Mouse (Mus musculus): ENCODE results near the gene Mphosph9.

Mphosph9 gene

DNA sequence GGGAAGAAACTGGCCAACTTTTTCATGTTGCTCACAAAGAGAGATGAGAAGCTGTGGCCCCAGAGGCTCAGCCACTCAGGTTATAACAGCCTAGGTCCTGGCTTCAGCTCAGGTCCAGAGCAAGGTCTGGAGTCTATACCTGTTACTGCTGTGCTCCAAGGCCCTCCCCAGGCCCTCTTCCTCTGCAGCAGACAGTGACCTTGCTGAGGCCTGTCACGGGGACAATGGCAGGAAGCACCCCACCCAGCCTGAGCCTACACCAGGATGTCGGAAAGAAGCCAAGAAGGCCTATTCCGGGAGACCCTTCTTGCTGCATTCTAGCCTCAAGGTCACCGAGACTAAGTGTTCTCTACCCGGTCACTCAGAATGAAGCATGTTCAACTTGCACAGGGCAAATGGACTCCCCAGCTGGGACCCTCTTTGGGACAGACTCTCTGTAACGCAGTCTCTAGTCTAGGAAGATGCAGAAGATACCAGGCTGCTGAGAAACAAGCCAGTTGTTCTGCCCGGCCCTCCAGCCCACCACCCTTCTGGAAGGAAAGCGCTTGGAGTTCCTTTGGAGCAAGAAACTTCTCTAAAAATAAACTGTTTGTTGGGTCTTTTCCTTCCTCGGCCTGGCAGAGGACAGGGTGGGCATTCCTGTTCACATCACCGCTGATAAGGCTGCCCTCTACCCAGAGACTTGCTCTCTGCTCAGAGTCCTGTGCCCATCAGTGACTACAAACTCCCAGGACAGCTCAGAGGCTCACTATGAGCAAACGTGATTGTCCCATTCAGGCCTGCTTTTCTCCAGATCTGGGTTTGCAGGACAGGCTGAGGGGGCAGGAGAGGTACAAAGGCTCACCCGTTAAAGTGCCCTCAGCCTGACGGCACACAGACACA, 113.9 kb downstream of the Mphosph9 start:
- DNase-seq (ENCODE audit: low read depth, low spot score) = peak; percentile 35
- Histone ChIP-seq H3K27me3 (ENCODE audit: control insufficient read depth, insufficient read depth, low read length, poor library complexity, severe bottlenecking) (no peaks in the 10 kb centered on the region), H3K36me3 (ENCODE audit: control insufficient read depth, insufficient read depth, low read length, poor library complexity, severe bottlenecking) (no peaks in the 10 kb centered on the region)

DNA sequence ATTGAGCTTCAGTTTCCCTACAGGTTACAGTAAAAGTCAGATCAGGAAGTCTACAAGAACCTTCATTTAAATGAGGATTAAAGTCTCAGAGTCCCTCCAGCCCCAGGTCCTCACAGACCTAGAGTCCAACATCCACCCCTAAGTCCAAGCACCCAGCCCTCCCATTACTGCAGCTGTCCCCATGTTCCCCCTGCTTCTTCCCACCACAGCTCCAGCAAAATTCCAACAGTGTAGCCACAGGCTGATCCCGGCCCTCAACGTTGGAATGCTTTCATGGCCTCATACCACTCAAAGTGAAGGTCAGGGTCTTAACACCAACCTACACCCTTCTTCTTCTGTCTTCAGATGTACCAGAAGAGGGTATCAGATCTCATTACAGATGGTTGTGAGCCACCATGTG, 116.1 kb downstream of the Mphosph9 start:
- Histone ChIP-seq H3K27me3 (ENCODE audit: control insufficient read depth, insufficient read depth, low read length, poor library complexity, severe bottlenecking) (no peaks in the 10 kb centered on the region), H3K36me3 (ENCODE audit: control insufficient read depth, insufficient read depth, low read length, poor library complexity, severe bottlenecking) (no peaks in the 10 kb centered on the region)
- no peak for DNase-seq (ENCODE audit: low read depth, low spot score)

DNA sequence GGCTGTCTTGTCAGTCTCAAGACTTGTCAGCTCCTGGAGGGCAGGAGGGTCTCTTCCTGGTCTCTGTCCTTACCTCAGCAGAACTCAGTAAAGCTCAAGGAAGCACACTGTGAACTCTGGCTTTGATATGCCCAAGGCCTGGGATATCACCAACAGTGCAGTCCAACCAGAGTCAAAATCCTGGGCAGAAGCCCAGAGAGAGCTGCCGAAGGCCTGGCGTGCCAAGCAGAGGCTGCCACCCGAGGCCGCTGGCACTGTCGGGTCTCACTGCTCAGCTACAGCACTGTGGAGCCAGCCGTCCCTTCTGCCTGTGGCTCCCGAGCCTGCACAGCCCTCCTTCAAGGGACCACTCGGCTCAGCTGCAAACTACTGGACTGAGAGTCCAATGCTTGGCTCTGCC, 116.5 kb downstream of the Mphosph9 start:
- no peaks in the 10 kb centered on the region for H3K36me3 ChIP-seq (ENCODE audit: control insufficient read depth, insufficient read depth, low read length, poor library complexity, severe bottlenecking)
- DNase-seq (ENCODE audit: low read depth, low spot score) = no peak
- H3K27me3 ChIP-seq (ENCODE audit: control insufficient read depth, insufficient read depth, low read length, poor library complexity, severe bottlenecking) = no peaks in the 10 kb centered on the region

DNA sequence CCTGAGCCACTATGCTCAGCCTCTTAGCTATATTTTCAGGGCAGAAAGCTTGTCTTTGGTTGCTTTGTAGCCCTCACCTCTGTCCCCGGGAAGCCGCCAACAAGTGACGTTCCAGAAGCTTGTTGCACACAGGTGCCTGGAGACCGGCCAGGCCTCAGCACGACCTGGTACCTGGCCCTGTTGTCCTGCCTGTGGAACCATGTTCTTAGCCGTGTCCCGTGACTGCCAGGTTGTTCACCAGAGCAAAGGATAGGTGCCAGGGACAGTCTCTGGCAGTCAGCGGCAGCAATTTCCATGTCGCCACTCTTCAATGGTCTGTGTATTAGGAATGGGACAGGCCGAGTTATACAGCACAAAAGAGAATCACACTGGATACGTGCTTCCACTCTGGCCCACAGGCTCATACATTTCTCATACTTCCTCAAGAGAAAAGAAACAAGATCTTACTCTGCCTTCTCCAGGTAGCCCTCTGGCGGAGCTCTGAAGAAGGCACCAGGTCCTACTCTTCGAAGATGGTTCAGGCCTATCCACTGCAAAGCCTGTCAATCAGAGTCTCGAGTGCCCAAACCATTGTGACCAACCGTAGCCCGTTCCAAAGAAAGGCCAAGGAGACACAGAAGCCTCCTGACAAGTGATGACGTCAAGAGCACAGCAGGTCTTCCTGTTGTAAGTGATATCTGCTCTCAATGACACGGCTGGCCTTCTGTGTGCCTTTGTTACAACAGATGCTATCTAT, 117.3 kb downstream of the Mphosph9 start:
- no peak for DNase-seq (ENCODE audit: low read depth, low spot score)

DNA sequence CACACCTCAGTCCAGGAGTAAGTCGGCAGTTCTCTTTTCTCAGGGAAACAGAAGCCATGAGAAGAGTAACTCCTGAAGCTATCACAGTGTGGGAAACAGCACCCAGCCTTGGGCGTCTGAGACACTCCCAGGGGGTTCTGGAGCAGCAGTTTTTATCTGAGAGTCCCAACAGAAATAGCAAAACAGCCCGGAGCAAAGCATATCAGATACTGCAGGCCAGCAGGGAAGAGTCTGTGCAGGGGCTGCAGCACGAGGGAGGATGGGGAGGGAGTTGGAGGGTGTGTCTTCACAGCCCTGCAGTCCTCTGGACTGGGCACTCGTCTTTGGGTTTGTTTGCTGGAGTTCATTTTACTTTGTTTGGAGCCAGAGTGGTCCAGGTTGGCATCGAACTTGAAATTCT, 117.9 kb downstream of the Mphosph9 start:
- no peaks in the 10 kb centered on the region for H3K27me3 ChIP-seq (ENCODE audit: control insufficient read depth, insufficient read depth, low read length, poor library complexity, severe bottlenecking)
- no peaks in the 10 kb centered on the region for H3K36me3 ChIP-seq (ENCODE audit: control insufficient read depth, insufficient read depth, low read length, poor library complexity, severe bottlenecking)
- no peak for DNase-seq (ENCODE audit: low read depth, low spot score)

More for the DNA sequence above, 117.3 kb downstream of the Mphosph9 start:
- H3K36me3 ChIP-seq (ENCODE audit: control insufficient read depth, insufficient read depth, low read length, poor library complexity, severe bottlenecking) = no peaks in the 10 kb centered on the region
- H3K27me3 ChIP-seq (ENCODE audit: control insufficient read depth, insufficient read depth, low read length, poor library complexity, severe bottlenecking) = no peaks in the 10 kb centered on the region

DNA sequence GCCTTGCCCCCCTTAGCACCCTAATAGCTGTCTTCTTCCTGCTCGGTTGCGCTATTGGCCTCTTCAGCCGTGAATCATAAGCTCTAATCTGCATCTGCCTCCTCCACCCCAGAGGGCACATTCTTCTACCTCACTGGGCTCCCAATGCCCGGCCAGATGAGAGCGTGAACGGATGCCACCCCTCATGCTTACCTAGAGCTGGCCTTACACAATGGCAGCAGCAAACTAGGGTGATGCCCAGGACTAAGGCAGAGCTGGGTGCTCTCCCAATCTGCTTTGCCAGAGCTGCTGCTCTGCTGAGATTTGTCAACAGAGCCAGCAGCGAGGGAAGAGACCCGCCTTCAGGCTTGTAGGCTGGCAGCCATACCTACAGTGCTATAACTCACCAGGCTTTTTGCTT, 119.7 kb downstream of the Mphosph9 start:
- no peak for DNase-seq (ENCODE audit: low read depth, low spot score)
- no peaks in the 10 kb centered on the region for H3K36me3 ChIP-seq (ENCODE audit: control insufficient read depth, insufficient read depth, low read length, poor library complexity, severe bottlenecking)
- no peaks in the 10 kb centered on the region for H3K27me3 ChIP-seq (ENCODE audit: control insufficient read depth, insufficient read depth, low read length, poor library complexity, severe bottlenecking)

DNA sequence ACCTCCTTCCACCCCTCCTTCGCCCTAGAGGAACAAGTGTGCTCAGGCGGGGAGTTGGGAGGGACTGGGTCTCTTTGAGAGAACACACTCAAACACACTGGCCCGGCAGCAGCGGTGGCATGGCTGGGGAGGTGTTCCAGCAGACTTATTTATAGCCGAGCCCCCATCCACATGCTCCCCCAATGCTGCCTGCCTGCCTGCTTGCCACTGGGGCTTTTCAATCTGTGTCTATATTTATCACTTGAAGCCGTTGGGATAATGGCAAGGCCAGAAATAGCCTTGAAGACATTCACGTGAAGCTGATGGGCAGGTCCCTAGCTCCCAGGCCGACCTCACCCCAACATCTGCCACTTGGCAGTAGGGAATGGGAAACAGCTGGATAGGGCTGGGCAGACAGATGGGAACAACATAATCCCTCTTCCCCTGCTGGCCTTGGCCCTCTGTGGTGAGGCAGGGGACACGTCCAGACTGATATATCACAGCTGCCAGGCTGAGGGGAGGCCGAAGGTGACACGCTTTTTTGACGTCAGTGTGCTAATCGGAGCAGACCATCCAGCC, 121.2 kb downstream of the Mphosph9 start:
- Histone ChIP-seq H3K27me3 (ENCODE audit: control insufficient read depth, insufficient read depth, low read length, poor library complexity, severe bottlenecking) (no peaks in the 10 kb centered on the region), H3K36me3 (ENCODE audit: control insufficient read depth, insufficient read depth, low read length, poor library complexity, severe bottlenecking) (no peaks in the 10 kb centered on the region)
- DNase-seq (ENCODE audit: low read depth, low spot score) = no peak

DNA sequence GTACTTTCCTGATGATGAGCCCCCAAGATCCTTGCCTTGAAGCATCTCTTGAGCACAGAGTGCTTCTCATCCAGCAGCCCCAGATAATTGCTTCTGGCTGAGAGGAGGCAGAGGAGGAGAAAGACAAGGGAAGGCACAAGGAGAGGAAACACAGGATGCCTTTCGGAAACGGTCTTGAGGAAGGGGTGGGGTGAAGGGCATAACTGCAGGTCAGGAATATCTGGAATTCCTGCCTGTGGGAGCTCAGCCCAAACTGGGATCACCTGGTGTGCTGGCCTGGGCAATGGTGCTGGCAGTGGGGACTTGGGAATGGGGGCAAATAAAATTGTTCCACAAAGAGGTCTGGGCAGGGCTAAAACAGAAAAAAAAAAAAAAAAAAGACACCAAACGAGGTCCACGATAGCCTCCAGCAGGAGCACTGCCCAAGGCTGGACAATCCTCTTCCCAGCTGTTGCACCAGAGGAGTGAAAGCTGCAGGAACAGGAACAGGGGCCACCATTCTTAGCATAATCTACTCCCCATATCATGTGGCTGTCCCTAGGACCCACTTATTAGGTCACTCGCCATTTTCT, 121.9 kb downstream of the Mphosph9 start:
- Histone ChIP-seq H3K27me3 (ENCODE audit: control insufficient read depth, insufficient read depth, low read length, poor library complexity, severe bottlenecking) (no peaks in the 10 kb centered on the region), H3K36me3 (ENCODE audit: control insufficient read depth, insufficient read depth, low read length, poor library complexity, severe bottlenecking) (no peaks in the 10 kb centered on the region)
- DNase-seq (ENCODE audit: low read depth, low spot score) = no peak

DNA sequence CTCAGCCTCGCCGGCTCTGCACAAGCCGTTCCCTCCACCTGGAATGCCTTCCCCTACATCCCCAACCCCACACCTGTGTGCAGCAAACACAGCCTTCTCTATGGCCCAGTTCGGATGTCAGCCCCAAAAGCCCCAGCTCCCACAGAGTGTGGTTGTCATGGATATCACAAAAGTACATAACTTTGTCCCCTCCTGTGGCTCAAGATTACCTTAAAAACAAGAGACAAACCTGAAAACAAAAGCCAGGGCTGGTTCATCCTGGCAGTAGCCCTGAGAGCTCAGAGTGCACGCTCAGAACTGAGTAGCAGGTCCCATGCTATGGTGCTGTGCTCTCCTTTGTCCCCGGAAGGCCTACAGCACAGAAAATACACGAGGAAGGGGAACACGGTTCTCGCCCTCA, 122.6 kb downstream of the Mphosph9 start:
- H3K36me3 ChIP-seq (ENCODE audit: control insufficient read depth, insufficient read depth, low read length, poor library complexity, severe bottlenecking) = no peaks in the 10 kb centered on the region
- no peak for DNase-seq (ENCODE audit: low read depth, low spot score)
- no peaks in the 10 kb centered on the region for H3K27me3 ChIP-seq (ENCODE audit: control insufficient read depth, insufficient read depth, low read length, poor library complexity, severe bottlenecking)

DNA sequence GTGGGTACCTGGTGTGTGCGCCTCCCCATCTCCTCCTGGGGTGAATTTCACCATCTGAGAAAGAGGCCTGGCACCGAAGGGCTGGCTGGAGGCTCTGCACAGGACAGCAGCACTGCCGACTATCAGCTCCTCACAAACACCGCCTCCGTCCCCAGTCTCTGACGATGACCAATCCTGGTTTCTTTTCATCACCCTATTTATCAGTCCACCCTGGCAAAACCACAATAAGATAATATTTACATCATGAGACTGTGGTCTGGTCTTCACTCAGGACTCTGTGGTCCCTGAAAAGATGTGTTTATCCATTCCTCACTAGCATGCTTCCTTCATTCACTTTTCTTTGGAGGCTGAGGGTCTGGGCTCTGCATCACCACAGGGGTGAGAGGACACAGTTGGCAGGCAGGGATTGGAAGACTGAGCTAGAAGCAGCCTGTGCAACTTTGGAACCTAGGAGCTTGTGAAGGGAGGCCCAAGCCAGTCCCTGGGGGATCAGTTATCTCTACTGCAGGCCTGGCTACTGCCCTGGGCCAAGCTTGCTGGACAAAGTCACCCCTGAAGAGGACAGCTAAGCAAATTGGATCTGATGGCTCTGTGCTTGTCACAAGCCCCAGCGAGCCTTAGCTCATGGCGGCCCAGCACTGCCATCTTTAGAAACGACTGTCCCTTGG, 123.5 kb downstream of the Mphosph9 start:
- DNase-seq (ENCODE audit: low read depth, low spot score) = no peak
- Histone ChIP-seq H3K27me3 (ENCODE audit: control insufficient read depth, insufficient read depth, low read length, poor library complexity, severe bottlenecking) (no peaks in the 10 kb centered on the region), H3K36me3 (ENCODE audit: control insufficient read depth, insufficient read depth, low read length, poor library complexity, severe bottlenecking) (no peaks in the 10 kb centered on the region)

DNA sequence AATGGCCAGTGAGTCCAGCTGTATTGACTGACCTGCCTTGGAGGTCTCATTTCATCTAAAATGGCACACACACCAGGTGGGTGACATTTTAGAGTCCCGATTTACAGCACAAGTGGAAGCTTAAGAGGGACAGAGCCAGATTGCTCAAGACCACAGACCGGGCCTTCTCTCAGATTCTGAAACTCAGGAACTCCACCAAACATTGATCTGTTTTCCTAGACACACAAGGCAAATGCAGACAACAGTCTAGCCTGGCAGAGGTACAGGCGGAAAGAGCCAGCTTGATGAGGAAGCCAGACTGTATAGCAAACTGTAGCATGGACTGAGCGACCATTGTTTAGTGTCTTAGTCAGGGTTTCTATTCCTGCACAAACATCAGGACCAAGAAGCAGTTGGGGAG, 124.5 kb downstream of the Mphosph9 start:
- DNase-seq (ENCODE audit: low read depth, low spot score) = no peak
- Histone ChIP-seq H3K36me3 (ENCODE audit: control insufficient read depth, insufficient read depth, low read length, poor library complexity, severe bottlenecking) (no peaks in the 10 kb centered on the region), H3K27me3 (ENCODE audit: control insufficient read depth, insufficient read depth, low read length, poor library complexity, severe bottlenecking) (no peaks in the 10 kb centered on the region)

DNA sequence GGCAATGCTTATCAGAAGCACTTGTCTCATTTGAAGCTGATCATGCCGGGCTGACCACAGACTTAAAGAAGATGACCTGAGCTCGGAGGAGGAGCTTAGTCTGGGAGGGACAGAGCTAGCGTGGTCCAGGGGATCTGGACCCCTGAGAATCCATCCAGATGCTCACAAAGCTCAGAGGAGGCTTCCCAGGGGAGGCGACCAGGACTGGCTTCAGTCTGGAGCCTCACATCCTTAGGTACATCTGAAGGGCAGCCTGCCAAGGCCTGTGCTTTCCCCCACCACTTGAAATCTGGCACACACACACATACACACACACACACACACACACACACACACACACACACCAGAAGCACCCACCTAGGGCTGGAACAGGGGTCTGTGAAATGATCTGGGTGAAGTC, 125.7 kb downstream of the Mphosph9 start:
- DNase-seq (ENCODE audit: low read depth, low spot score) = no peak
- H3K27me3 ChIP-seq (ENCODE audit: control insufficient read depth, insufficient read depth, low read length, poor library complexity, severe bottlenecking) = no peaks in the 10 kb centered on the region
- H3K36me3 ChIP-seq (ENCODE audit: control insufficient read depth, insufficient read depth, low read length, poor library complexity, severe bottlenecking) = no peaks in the 10 kb centered on the region

DNA sequence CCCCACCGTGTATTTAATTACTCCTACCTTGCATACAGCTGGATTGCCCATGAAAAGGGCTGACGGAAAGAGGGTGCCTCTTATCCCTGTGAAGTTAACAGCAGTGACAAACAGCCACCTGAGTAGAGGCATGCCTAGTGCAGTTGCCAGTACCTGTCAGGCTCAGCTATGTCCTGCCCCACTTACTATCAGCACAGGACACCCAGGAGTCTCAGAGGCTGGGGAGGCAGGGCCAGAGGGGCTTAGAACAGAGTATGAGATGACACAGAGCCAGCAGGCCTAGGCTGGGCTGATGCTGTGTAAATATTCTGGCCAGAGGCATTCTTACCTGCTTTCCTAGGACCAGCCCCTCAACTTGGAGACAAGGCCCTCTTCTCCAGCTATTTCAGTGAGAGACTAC, 126.2 kb downstream of the Mphosph9 start:
- no peaks in the 10 kb centered on the region for H3K36me3 ChIP-seq (ENCODE audit: control insufficient read depth, insufficient read depth, low read length, poor library complexity, severe bottlenecking)
- DNase-seq (ENCODE audit: low read depth, low spot score) = no peak

More for the DNA sequence above, 126.2 kb downstream of the Mphosph9 start:
- no peaks in the 10 kb centered on the region for H3K27me3 ChIP-seq (ENCODE audit: control insufficient read depth, insufficient read depth, low read length, poor library complexity, severe bottlenecking)
